Mouse (Mus musculus) lung, adult 10 weeks (tissue): ENCODE measurements around the gene Gm17689. TPM values are rescaled to one million over a fixed set of nuclear protein-coding genes. Genes with fewer than 3 reads are reported as not detected.

Source experiments
- polyA plus RNA-seq: library from polyadenylated mRNA; stranded (reverse); fragments of 350-450 nt; fragmentation: Illumina TruSeq; extraction: RNeasy Lipid Tissue Mini Kit (QIAGEN cat#74804); gene quantifications from one replicate; pipeline ENCODE4 v1.2.3, GENCODE M21; 2014; ENCODE audit warnings: low read depth, low replicate concordance; ENCODE audit not compliant: insufficient read depth

Gene Gm17689
- not detected for polyA plus RNA-seq

GRCm38 (mm10) chr9:36582535-36582934, at the start of gene Gm17689:
Gene Gm17689, minus strand, starts transcription at chr9:36582635.

GRCm38 (mm10) chr9:36541863-36542262, 40.6 kb downstream of the Gm17689 start, which contains the start of gene Gm5615:
Gene Gm5615, minus strand, starts transcription at chr9:36541963.

Other genes starting within 250 kb of the Gm17689 start
- not detected for gene Gm7257, start 150.8 kb downstream of the Gm17689 start, polyA plus RNA-seq
- gene Gm9513, start 107.0 kb downstream of the Gm17689 start, polyA plus RNA-seq: not detected
- gene Gm5615, start 40.7 kb downstream of the Gm17689 start, polyA plus RNA-seq: not detected
- not detected for gene A630095E13Rik, start 60.7 kb upstream of the Gm17689 start, polyA plus RNA-seq
- gene Acrv1, start 110.6 kb upstream of the Gm17689 start, polyA plus RNA-seq: not detected
- gene Chek1, start 144.4 kb upstream of the Gm17689 start, polyA plus RNA-seq: 0.70 TPM
- gene Stt3a, start 185.0 kb upstream of the Gm17689 start, polyA plus RNA-seq: 42.6 TPM
- 66.6 TPM for gene Ei24, start 214.8 kb upstream of the Gm17689 start, polyA plus RNA-seq
- 2.5 TPM for gene Fez1, start 239.2 kb upstream of the Gm17689 start, polyA plus RNA-seq